Mouse (Mus musculus): ENCODE data around the gene 1700001C19Rik. TPM values are rescaled to one million over a fixed set of nuclear protein-coding genes. Genes with fewer than 3 reads are reported as not detected.
A peak's percentile ranks its signal among the peaks of the same experiment; 100 is the strongest.

1700001C19Rik gene
- polyA plus RNA-seq, 1 experiment from 2014 or later: 0.45 TPM

DNA sequence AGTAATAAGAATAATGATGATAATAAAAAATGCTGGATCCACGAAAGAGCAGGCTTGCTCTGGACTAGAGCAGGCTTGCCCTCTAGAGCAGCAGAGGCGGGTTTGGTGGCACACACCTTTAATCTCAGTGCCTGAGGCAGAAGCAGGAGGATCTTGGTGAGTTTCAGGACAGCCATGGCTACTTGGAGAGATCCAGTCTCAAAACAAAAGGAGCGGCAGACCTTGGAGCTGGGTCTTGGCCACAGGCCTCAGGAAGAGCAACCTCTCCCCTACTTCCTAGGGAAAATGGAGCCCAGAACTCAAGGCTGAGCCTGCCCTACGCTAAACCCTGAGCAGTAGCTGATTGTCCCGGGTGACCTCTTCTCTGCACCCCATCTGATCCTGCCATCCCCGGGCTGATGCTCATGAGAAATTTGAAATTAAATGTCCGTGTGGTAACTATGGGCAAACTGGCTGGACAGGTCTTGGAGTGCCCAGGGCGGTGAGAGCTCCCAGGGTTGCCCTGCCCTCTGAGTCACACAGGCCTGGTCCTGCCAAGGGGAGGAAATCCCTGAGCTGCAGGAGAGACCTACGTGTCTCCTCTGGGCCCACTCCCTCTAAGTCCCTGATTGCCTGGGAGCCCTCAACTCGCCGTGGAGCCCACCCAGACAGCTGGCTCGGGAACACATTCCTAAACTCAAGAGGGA, 13.8 kb upstream of the 1700001C19Rik start:
- H3K4me1 ChIP-seq (replicated peaks; ENCODE audit: control insufficient read depth, insufficient read depth): peaks cover 14% of the 10 kb centered on the region
- peak overlapping the region; percentile 87 for H3K27ac ChIP-seq (replicated peaks)
- H3K4me2 ChIP-seq (replicated peaks; ENCODE audit: low read depth): no peak overlapping the region
- H3K4me3 ChIP-seq (ENCODE audit: low read depth, low read length): no peak overlapping the region
- no peaks in the 10 kb centered on the region for H3K9me3 ChIP-seq (ENCODE audit: control insufficient read depth, low read length)
- TF ChIP-seq EP300 (optimal IDR thresholded peaks at IDR 0.05): no peak
- TF ChIP-seq CTCF (IDR thresholded peaks at IDR 0.05; ENCODE audit: low read depth): no peak
- WGBS: 42% methylated on average over 12 of the region's 12 CpGs
- no peaks in the 10 kb centered on the region for H3K36me3 ChIP-seq (ENCODE audit: control insufficient read depth, insufficient read depth, low read length)
- H3K27me3 ChIP-seq (ENCODE audit: control insufficient read depth, insufficient read depth, low read length): no peaks in the 10 kb centered on the region
- H3K9ac ChIP-seq (ENCODE audit: low read length): 0 out of 2 replicates have a peak overlapping the region, but pooled peaks have one; percentile 36
- DNase-seq (ENCODE audit: low spot score) (peak; percentile 88), ATAC-seq (ENCODE audit: low FRiP score, low TSS enrichment) (peak; percentile 85)

DNA sequence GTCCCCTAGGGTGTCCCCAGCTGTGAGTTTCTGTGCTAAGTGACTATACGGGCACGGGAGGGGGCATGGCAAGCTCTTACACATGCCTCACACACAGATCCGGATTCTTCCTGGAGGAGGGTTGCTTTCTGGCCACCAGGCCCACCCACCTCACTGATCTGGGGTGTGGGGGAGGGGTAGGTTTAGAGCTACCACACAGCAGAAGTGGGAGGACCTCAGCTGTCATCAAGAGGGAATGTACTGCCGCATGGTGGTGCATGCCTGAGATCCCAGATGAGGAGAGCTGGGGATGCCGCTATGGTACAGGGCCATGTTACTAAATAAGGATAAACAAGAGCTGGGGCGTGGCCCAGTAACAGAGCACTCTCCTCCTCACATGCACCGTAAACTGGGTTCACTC, 13.1 kb upstream of the 1700001C19Rik start:
- TF ChIP-seq EP300 (optimal IDR thresholded peaks at IDR 0.05) (no peak), CTCF (IDR thresholded peaks at IDR 0.05; ENCODE audit: low read depth) (peak; percentile 39; the same call in 1 of the 2 replicates)
- H3K27me3 ChIP-seq (ENCODE audit: control insufficient read depth, insufficient read depth, low read length): no peaks in the 10 kb centered on the region
- 22% methylated on average over 7 of the region's 7 CpGs for WGBS
- H3K4me3 ChIP-seq (ENCODE audit: low read depth, low read length): no peak overlapping the region
- no peak overlapping the region for H3K4me2 ChIP-seq (replicated peaks; ENCODE audit: low read depth)
- DNase-seq (ENCODE audit: low spot score): peak; percentile 33
- no peaks in the 10 kb centered on the region for H3K36me3 ChIP-seq (ENCODE audit: control insufficient read depth, insufficient read depth, low read length)
- no peaks in the 10 kb centered on the region for H3K9me3 ChIP-seq (ENCODE audit: control insufficient read depth, low read length)
- H3K27ac ChIP-seq (replicated peaks): peak overlapping the region; percentile 87
- H3K4me1 ChIP-seq (replicated peaks; ENCODE audit: control insufficient read depth, insufficient read depth): peaks cover 14% of the 10 kb centered on the region
- no peak overlapping the region for H3K9ac ChIP-seq (ENCODE audit: low read length)
- peak; percentile 28; the same call in 1 of the 2 replicates for ATAC-seq (ENCODE audit: low FRiP score, low TSS enrichment)

DNA sequence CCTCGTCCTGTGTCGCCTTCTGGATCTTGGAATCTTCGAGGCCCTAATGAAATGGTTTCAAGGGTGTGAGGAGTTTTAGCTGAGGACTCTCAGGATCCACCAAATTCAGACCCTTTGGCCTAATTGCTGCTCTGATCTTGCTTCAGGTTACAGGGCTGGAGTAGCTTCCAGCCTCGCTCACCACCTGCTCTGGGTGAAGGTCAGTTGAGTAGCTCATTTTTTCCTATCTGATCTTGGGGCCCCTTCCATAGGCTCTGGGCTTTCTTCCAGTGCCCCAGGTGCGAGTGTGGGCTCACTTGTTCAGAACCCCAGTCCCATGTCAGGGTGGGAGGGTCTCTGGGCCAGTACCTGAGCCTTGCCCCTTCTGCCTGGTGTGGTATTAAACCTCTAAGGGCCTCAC, 12.3 kb upstream of the 1700001C19Rik start:
- H3K4me1 ChIP-seq (replicated peaks; ENCODE audit: control insufficient read depth, insufficient read depth): peaks cover 14% of the 10 kb centered on the region
- no peaks in the 10 kb centered on the region for H3K9me3 ChIP-seq (ENCODE audit: control insufficient read depth, low read length)
- no peak overlapping the region for H3K4me3 ChIP-seq (ENCODE audit: low read depth, low read length)
- H3K4me2 ChIP-seq (replicated peaks; ENCODE audit: low read depth): no peak overlapping the region
- no peak for DNase-seq (ENCODE audit: low spot score)
- no peaks in the 10 kb centered on the region for H3K36me3 ChIP-seq (ENCODE audit: control insufficient read depth, insufficient read depth, low read length)
- no peaks in the 10 kb centered on the region for H3K27me3 ChIP-seq (ENCODE audit: control insufficient read depth, insufficient read depth, low read length)
- no peak for TF ChIP-seq CTCF (IDR thresholded peaks at IDR 0.05; ENCODE audit: low read depth)
- TF ChIP-seq EP300 (optimal IDR thresholded peaks at IDR 0.05): no peak
- ATAC-seq (ENCODE audit: low FRiP score, low TSS enrichment): no peak
- whole genome bisulfite sequencing: 56% methylated on average over 5 of the region's 5 CpGs
- H3K9ac ChIP-seq (ENCODE audit: low read length): no peak overlapping the region
- peak overlapping the region; percentile 87 for H3K27ac ChIP-seq (replicated peaks)

- Histone ChIP-seq H3K36me3 (ENCODE audit: control insufficient read depth, insufficient read depth, low read length) (no peaks in the 10 kb centered on the region), H3K4me1 (replicated peaks; ENCODE audit: control insufficient read depth, insufficient read depth) (peaks cover 14% of the 10 kb centered on the region), H3K27ac (replicated peaks) (peak overlapping the region; percentile 87), H3K9me3 (ENCODE audit: control insufficient read depth, low read length) (no peaks in the 10 kb centered on the region), H3K9ac (ENCODE audit: low read length) (no peak overlapping the region), H3K4me2 (replicated peaks; ENCODE audit: low read depth) (no peak overlapping the region), H3K4me3 (ENCODE audit: low read depth, low read length) (no peak overlapping the region), H3K27me3 (ENCODE audit: control insufficient read depth, insufficient read depth, low read length) (no peaks in the 10 kb centered on the region)
- WGBS: 27% methylated on average over 8 of the region's 8 CpGs
- ATAC-seq (ENCODE audit: low FRiP score, low TSS enrichment): 0 out of 2 replicates have a peak, but pooled peaks have one; percentile 10
- peak; percentile 52 for DNase-seq (ENCODE audit: low spot score)
- TF ChIP-seq CTCF (IDR thresholded peaks at IDR 0.05; ENCODE audit: low read depth): no peak
- TF ChIP-seq EP300 (optimal IDR thresholded peaks at IDR 0.05): no peak
Observed at GRCm38 (mm10) chr17:47448523-47449372, 11.6 kb upstream of the 1700001C19Rik start.

- 72% methylated on average over 11 of the region's 11 CpGs for WGBS
- peak overlapping the region; percentile 53 for H3K27ac ChIP-seq (replicated peaks)
Observed at GRCm38 (mm10) chr17:47446561-47446960, 9.4 kb upstream of the 1700001C19Rik start.

More at GRCm38 (mm10) chr17:47446561-47446960, 9.4 kb upstream of the 1700001C19Rik start:
- Histone ChIP-seq H3K27me3 (ENCODE audit: control insufficient read depth, insufficient read depth, low read length) (no peaks in the 10 kb centered on the region), H3K9ac (ENCODE audit: low read length) (no peak overlapping the region), H3K36me3 (ENCODE audit: control insufficient read depth, insufficient read depth, low read length) (no peaks in the 10 kb centered on the region), H3K4me3 (ENCODE audit: low read depth, low read length) (no peak overlapping the region), H3K4me1 (replicated peaks; ENCODE audit: control insufficient read depth, insufficient read depth) (peaks cover 11% of the 10 kb centered on the region), H3K9me3 (ENCODE audit: control insufficient read depth, low read length) (no peaks in the 10 kb centered on the region), H3K4me2 (replicated peaks; ENCODE audit: low read depth) (no peak overlapping the region)
- peak; percentile 65 for DNase-seq (ENCODE audit: low spot score)
- peak; percentile 38 for ATAC-seq (ENCODE audit: low FRiP score, low TSS enrichment)
- no peak for TF ChIP-seq EP300 (optimal IDR thresholded peaks at IDR 0.05)
- no peak for TF ChIP-seq CTCF (IDR thresholded peaks at IDR 0.05; ENCODE audit: low read depth)
